Mouse (Mus musculus): Measurements from ENCODE around the gene Arf5. TPM values are rescaled to one million over a fixed set of nuclear protein-coding genes. Genes with fewer than 3 reads are reported as not detected.
A peak's percentile ranks its signal among the peaks of the same experiment; 100 is the strongest.

Arf5 gene
- 10 to 100 TPM; 19.8 to 78.8 (median 44.8) TPM for polyA plus RNA-seq (2017; shearing (Covaris generic))

DNA sequence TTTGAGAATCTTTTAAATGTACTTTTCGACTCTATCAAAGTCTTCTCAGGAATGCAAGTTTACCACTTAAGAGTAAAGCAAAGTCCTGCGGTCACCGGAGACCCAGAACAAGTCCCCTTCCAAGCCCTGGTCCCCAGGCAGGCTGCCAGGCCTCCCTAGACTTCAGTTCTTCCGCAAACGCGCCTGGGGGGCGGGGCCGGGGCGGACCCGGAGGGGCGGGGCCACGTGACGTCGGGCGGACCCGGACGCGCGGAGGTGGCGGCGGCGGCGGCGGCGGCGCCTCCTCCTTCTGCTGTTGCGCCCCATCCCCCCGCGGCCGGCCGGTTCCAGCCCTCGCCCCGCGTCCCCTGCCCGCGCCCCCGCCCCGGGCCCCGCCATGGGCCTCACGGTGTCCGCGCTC lies at the start of gene Arf5:
TSS of gene Arf5 (plus strand) at position 248 of the 400 bp plus-strand sequence.
- ATAC-seq: peak; percentile 45

DNA sequence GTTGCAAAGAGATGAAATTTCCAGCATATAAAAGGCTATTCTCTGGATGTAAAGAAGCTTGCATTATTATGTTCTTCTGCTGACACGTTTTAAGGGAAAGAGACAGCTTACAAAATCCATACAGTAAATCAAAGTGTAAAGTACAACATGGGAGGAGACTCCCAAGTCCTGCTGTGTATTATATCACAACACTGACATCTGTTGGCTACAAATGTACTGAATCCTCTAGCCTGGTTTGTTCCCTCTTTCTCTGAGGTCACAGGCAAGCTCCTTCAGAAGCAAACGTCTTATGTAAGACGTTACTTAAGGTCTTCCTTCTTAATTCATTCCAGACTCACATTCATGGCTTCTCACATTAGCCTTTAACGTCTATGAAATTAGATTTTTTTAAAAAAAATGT lies 41.4 kb upstream of the Arf5 start:
- no peak for ATAC-seq

DNA sequence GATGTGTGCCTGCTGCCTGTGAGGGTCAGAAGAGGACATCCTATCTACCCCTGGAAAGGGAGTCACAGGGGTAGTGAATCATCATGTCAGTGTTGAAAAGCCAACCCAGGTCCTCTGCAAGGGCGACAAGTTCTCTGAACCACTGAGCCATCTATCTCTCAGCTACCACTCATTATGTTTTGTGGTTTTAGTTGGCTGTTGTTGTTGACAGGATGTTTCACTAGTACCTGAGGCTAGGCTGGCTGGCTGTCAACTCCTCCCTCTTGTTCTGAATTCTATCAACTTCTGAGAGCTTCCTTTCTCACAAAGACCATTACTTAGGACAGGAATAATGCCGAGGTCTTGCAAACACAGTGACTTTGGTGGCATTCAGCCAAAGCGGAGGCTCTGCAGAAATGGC lies 38.2 kb upstream of the Arf5 start:
- ATAC-seq: peak; percentile 41

DNA sequence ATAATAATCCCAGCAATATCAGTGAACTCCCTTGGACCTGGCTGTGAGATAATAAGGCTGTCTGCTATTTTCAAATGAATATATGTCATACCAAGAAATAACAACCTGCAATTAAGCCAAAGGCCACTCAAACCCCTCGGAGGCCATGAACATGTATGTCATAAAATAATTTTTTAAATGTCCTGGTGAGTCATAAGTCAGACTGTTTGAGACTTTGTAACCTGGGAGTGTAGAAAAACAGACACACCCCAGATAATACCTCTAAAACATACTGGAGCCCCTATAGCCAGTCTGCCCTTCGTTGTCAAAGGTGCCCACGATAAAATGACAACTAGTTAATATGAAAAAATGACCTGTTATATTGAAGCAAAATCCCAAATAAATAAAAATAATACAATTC lies 34.3 kb upstream of the Arf5 start:
- ATAC-seq: no peak

DNA sequence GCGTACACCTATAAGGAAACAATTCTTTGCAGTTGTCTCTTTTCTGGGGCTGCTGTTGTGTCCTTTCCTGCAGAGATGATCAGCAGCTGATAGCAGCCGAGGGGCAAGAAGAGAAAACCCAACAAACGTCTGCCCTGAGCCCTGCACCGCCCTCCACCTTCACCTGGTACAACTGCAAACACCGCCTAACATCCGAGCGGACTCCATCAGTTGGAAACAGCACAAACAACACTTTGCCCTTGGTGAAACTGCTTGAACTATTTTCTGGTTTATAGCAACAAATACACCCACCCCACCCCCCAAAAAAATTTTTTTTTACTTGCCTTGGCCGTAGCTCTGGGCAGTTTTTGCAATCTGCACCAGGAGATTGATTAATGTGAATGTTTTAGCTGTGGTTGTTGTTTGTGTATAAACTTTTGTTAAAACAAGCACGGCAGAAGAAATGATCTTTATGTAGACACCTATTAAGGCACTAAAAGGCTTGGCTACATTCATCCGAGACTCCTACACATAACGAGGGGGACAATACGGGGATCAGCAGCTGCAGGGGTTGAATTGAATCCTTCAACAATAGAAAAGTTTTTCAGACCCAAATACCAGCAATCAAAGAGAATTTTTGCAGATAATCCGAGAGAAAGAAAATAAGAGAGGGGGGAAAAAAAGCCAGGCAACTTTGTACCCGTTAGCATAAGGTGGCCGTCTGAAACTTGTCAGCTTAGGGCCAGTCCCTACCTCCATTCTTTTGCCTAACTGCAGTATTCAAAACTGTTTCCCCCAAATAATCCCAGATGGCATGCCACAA lies 27.1 kb upstream of the Arf5 start:
- ATAC-seq: no peak

DNA sequence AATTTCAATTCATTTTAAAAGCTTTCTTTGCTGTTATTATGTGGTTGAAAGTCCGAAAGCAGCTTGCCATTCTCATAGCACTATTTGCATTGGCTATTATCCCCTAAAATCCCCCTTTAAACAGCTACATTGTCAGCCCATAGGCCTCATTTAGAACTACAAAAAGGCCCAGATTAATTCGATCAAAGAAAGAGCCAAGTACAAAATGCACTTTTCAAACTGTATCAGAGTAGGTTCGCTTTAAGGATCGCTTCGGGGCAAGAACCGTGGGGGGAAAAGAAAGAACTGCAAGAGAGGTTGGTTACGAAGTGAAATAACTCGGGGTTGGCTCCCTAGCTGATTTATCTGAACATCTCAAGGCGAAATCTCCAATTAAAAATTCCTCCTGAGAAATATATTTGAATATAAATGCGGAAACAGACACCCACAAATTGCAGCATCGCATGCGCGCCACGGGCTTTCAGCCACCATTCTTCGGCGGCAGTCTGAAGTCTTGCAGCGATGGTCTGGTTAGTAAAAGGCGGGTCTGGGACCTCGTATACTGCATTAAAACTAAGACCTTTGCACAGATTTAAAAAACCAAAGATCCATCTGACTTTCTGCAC lies 26.4 kb upstream of the Arf5 start:
- ATAC-seq: no peak

DNA sequence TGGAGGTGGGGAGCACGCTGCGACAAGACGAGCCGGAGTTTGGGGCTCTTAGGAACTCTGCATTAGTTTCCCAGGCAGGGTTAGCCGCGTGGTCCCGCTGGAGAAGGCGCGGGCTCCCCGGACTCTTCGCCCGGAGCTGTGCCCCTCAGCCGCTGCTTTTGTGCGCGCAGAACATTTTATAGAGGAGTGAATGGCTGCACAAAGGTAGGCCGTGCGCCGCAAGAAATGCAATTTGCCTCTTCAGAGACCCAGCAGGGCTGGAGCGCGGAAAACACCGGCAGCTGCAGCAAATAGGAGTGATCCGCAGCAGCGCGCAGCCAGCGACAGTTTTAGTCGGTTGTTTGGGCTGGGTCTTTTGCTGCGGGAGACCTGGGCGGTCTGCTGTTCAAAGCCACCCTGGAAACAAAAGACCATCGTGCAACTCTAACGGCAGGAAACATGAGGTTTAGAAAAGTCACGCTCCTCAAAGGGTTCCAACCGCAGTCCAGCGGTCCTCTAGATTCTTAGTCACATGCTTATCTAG lies 25.6 kb upstream of the Arf5 start, which contains the start of gene Zfp800:
TSS of gene Zfp800 (minus strand) at position 325 of the 523 bp plus-strand sequence.
- ATAC-seq: peak; percentile 46

DNA sequence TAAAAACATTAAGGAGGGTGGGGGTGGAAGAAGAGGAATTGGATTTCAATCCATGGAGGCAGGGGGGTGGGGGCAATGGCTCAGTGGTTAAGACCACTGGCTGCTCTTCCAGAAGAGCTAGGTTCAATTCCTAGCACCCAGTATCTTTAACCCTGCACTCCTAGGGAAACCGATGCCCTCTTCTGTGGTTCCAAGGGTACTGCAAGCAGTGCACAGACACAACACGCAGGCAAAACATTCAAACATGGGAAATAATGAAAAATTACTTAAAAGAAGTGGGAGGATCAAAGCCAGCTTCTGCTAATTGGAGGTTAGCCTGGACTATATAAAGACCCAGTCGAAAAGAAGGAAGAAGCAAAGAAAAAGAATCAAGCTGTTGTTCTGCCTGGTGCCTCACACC lies 24.6 kb upstream of the Arf5 start:
- ATAC-seq: no peak

DNA sequence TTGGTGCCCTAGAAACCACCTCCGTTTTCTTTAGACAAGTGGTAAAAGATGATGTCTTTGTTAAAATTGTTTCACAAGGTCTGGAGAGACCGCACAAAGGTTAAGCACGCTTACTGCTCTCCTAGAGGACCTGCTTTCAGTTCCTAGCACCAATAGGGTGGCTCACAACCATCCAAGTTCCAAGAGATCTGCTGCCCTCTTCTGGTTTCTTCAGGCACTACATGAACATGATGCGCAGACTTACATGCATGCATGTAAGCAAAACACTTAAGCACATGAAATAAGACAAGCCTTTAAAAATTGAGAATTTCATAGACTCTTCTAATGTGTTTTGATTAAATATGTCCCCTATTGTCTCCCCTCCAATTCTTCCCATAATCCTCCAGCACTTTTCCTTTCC lies 23.6 kb upstream of the Arf5 start:
- no peak for ATAC-seq

DNA sequence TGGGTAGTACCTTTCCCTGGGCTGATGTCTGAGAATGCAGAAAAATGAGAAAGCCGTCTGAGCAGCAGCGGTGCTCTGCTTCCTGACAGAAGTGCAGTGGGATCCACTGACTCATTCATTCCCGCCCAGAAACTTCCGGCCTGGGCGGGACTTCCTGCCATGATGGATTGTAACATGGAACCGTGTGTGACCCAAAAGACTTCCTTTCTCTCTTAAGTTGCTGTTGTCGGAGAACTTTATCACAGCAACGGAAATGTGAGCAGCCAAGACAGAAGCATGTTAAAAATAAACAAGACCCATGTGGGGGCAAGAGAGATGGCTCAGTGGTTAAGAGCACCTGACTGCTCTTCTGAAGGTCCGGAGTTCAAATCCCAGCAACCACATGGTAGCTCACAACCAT lies 13.3 kb upstream of the Arf5 start:
- peak; percentile 82 for ATAC-seq

DNA sequence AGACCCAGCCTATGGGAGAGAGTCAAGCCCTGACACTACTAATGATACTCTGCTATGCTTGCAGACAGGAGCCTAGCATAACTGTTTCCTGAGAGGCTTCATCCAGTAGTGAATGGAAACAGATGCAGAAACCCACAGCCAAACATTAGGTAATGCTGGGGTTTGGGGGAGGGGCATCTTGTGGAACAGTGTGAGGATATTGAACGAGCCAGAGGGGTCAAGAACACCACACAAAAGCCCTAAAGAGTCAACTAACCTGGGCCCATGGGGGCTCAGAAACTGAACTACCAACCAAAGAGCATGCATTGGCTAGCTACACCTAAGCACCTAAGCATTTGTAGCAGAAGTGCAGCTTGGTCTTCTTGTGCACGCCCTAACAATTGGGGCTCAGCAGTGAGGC lies 12.1 kb upstream of the Arf5 start:
- no peak for ATAC-seq

DNA sequence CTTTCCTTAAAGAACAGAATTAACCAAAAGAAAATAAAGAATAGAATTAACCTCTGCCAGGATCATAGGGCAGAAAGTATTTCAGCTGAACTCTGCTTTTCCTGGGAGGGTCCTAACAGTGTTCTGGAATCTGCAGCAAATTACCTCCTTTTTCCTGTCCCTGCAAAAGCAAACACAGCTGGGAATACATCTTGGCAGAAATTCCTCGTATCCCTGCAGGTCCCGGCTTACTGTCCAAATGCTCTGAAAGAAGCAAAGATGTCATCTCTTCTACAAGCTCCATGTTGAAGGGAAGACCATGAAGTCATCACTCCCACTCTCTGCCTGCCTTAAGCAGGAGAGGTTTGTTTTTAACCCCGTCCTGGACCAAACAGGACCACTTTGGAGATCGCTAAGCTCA lies 6.4 kb upstream of the Arf5 start:
- no peak for ATAC-seq

DNA sequence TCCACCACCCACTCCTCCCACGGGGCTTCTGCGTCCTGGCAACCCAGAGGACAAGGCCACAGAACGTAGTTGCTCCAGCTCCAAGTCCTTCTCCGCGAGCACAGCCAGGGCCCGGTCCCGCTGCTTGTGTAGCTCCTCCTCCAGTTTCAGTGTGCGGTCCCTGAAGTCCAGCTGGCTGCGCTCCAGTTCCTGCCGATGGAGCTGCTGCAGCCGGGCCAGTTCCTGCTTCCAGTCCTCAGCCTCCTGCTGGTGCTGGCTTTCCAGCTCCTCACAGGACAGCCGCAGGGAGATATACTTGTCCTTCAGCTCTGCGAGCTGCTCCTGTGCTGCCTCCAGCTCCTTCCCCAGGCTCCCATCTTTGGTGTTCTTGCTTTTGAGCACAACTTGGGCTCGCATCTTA lies 4.9 kb upstream of the Arf5 start:
- ATAC-seq: no peak

DNA sequence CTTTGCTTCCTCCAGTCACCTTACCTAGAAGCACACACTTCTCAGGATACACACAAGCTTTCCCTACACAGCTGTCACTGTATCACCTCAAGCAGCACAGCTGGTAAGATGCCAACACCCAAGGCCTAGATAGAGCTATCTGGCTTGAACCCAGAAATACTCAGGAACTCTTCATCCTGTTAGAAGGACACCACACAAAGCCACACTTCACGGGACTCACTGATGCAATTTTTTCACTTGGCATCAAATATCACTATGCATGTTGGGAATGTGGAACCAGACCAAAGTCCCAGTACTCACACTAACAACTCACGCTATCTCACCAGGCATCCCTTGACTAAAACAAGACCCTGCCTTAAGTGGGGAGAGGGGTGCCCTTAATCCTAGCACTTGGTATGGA lies 3.7 kb upstream of the Arf5 start:
- no peak for ATAC-seq

DNA sequence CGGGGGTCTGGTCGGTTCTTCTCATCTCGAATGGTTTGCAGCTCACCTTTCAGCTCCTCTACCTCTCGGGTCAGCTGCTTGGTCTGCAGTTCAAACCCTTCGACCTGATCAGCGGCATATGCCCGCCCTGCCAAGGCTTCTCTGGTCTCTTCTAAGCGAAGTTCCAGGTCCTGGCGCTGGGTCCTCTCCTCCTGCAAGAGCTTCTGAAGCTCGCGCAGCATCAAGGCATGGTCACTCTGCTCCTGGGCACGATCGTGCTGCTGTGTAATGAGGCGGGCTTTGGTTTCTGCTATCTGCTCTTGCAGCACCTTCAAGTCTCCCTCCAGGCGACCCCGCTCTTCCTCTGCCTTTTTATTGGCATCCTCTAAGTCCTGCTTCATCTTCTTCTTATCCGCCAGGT lies 3.0 kb upstream of the Arf5 start:
- ATAC-seq: no peak

DNA sequence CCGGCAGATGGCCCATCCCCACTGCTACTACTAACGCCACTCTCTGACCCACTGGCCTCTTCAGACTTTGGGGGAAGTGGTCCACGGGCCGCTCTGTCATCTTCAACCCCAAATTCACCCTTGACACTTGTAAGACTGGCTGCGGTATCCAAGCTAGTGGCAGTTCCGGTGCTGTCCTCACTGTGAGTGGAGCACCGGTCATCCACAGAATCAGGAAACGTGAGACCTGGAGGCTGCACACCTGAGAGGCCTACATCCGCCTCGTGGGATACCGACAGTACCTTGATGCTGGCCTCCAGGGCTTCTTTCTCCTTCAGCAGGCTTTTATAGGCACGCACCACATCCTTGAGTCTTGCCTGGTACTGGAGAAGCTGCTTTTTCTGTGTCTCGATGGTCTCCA lies 2.5 kb upstream of the Arf5 start:
- ATAC-seq: no peak

DNA sequence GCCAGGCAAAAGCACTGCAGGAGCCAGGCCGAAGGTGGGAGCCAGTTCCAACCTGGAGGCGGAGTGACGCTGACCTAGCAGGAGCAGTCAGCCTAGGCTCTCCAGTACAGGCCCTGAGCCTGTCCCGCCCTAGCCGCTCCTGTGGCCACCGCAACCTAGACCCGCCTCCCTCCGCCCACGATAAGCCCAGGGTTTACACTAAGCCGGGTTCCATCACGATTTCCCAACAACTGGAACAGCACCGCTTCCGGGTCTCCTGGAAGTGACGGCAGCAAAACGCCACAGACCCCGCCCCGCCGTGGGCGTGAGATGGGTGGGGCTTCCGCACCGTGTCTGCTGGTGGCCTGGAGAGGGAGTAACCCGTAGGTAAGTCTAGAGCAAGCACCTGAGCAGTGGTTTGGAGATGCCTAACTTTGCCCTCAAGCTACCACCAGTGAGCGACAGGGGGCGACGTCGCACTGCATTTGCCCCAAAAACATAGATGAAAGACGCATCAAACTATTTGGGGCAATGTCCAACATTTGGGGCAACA lies 1.8 kb upstream of the Arf5 start:
- ATAC-seq: peak; percentile 91

DNA sequence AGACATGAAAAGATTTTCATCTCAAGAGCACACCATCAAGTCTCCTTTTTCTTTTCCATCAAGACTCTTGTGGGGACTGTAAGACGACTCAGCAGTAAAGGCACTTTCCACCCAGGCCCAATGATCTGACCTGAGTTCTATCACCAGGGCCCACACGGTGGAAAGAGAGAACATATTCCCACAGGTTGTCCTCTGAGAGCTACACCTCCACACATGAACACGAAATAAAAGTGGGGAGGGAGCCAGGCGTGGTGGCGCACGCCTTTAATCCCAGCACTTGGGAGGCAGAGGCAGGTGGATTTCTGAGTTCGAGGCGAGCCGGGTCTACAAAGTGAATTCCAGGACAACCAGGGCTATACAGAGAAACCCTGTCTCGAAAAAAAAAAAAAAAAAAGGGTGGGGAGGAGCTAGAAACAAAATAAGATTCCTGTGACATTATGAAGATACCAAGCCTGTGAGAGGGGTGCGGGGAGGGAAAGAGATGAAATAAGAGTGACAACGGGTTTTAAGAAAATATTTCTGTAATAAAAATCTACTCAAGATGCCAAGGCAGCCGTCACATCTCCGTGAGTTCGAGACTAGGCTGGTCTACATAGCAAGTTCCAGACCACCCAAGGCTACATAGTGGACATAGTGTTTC lies 589 bp upstream of the Arf5 start:
- ATAC-seq: no peak

DNA sequence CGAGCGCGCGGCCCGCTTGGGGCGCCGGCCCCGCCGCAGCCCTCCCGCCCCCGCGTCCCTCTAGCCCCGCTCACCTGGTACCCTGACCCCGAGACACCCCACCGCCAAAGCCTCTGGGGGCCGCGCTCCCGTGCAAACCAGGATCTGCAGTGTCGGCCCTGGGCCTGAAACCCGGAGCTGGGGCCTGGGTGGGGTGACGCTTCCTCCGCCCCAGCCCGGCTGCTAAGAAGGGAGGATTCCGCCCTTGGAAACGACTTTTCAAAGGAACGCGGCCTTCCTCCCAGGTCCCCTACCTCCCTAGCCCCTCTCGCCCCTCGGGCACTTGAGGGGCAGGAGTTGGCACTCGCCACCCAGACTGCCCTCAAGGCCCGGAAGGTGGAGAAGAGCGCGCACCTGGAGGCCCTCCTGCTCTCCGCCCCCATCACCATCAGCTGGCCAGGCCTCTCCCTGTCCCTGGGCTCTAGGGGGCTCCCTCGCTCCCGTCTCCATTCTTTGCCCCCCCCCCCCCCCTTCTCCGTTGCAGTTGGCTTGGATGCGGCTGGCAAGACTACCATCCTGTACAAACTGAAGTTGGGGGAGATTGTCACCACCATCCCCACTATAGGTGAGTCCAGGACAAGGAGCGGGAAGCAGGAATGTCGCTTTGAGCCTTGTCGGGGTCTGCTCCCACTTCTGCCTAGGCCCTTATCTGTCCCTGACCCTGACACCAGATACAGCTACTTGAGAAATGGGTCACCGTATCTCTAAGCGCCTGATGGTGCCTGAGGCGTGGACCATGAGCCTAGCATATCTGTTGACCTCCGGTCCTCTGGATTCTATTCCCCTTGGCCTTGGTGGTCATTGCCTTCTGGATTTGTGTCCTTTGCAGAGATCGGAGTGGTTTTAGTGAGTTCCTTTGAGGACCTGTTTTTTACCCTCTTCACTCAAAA lies 671 bp downstream of the Arf5 start:
- no peak for ATAC-seq

DNA sequence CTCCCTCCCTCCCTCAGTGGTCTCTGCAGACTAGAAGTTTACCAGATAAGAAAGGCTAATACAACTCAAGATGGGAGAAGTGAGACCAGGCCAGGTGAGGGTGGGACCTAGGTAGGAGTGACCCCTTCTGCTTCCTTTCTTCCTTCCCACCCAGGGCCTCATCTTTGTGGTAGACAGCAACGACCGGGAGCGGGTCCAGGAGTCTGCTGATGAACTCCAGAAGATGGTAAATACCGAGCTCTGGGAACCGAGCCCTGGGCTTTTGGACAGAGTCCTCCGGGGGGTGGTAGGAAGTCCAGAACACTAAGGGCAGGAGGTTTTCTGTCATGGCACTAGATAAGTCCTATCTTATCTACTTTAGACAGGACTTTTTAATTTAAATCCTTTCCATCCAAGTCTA lies 1.7 kb downstream of the Arf5 start:
- ATAC-seq: no peak

DNA sequence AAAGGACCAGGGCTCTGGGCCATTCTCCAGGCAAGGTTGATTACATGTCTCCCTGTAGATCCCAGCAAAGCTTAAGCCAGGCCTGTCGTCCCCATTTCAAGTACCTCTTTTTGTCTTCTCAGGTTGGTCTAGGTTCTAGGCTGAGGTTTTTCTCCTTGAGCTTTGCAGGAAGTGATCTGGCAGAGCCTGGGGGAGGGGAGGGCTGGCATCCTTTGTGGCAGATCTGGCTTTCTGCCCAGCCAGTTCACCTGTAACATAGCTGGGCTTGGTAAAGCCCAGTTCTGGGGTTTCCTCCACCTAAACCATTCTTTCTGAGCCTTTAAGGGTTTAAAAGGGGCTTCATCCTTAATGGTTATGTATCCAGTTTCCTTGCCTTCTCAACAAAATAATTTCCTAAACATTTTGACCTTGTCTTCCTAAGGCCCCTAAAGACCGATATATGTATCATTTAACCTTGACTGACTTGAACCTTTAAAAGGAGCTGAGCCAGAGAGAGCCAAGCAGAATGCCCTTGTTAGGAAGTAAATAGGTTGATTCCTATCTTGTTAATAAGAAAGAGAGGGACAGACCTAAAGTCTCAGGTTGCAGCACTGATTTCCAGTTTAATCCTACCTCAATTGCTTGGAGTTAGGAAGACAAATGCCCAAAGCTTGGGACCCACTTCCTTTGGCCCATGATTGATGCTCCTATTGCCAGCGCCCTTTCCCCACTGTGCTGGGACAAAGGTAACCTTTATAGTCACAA lies 3.9 kb downstream of the Arf5 start, which contains the start of gene Fscn3:
TSS of gene Fscn3 (plus strand) at position 694 of the 744 bp plus-strand sequence.
- ATAC-seq: peak; percentile 49
